Mouse (Mus musculus) B cell, adult 2 months (primary cell): ENCODE data around the gene Sh3yl1.

Experiments
- DNase-seq, 2 experiments: peaks; one replicate each; pipeline ENCODE4 v3.0.0; 2022

The Sh3yl1 gene

DNA sequence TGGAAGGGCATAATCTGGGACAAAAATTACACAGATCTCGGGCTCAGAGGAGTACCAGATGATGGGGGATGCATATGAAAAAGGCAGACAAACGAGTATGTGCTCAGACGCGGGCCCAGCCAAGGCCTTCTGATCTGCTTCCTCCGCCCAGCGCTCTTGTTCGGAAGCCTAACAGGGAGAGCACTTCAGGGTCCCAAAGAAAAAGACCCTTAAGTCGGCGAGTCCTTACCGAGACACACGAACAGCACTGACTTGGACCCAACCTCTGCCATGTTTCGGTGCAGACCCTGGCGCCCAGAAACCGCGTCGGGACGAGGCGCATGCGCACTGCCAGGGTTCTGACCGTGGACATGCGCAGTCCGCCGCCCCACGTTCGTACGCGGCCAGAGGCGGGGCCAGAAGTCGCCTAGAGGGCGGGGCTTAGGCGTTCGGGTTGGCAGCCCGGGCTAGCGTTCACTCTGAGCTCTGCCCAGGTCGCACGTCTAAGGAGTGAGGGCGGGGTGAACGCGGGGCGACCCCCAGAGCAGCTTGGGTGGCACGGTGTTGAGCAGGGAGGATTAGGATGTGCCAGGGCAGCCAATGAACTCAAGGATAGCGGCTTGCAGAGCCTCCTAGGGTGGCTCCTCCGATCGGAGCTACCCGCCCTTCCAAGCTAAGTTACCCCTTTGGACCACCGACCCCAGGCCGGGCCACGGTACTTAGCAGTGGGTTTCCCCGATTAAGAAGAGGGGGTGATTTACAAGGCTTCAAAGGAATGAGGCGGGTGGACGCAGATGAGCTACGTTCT, at the start of gene Sh3yl1, which contains the start of gene Acp1:
Gene Sh3yl1, plus strand, starts transcription at position 408 of the 787 bp plus-strand sequence.
Gene Acp1, minus strand, starts transcription at position 329 of the 787 bp plus-strand sequence.
- peak; percentile 97 for DNase-seq

DNA sequence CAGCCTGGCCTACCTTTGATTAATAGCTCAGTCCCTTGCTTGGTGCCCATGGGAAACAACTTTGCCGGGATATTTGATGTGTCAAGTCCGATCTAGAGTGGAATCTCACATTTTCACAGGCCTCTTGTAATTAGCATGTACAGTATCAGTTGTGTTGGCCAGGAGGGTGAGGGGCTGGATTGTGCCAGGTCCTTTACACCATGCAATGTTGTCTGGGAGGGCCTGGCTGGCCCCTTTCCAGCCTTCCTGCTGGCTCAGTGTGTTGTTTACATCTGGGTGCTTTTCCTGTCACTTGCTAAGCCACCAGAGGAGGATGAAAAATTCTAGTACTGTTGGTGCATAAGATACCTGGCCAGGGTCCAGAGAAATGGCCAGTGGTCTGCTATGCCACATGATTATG, 47.1 kb upstream of the Sh3yl1 start:
- no peak for DNase-seq

DNA sequence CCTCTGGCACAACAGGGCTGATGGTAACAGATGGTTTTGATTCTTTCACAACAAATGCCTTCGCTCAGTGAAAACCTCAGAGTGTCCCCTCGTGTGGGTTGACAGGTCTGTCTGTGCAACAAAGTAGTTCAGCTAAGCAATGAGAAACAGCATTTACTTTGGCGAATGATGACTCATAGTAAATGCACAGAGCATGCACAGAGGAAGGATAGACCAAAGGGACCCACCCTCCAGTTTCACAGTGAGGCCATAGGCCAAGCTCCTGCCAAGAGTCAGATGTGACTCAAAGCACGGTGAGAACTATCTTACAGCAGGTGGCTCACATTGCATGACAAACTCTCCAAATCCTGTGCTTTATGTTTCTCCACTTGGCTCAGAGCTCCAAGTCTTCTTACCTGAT, 45.7 kb upstream of the Sh3yl1 start:
- DNase-seq = no peak

DNA sequence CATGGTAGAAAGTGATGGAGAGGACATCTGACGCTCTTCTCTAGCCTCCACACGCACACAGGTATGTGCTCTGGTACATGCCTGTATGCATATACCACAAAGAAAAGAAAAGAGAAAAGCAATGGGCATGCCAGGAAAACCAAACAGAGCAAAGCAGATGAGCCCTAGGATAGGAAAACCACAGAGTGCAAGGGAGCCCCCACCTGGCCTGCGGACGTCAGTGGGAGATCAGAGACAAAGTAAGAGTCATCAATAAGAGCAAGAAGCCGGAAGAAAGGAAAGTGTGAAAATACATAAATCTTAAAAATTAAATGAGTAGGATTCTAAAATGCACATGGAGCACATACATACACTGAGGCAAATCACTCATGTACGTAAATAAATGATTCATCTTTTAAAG, 32.0 kb upstream of the Sh3yl1 start:
- DNase-seq = no peak

DNA sequence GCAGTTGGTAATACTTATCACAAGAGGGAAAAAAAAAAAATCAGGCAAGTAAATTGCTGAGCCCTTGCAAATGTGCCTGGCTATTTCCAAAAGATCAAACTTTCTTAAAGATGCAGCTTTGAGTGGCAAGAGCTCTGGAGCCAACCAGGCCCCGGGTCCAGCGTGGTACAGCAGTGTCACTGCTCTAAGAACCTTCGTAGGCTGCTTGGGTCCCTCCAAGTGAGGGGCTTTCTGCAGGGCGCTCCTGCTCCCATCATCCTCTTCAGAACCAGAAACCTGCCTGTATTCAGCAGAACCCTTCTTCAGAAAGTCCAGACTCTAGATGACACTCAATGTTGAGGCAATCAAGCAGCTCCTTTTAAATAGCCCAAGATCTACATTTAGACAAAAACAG, 27.9 kb upstream of the Sh3yl1 start:
- DNase-seq = no peak

DNA sequence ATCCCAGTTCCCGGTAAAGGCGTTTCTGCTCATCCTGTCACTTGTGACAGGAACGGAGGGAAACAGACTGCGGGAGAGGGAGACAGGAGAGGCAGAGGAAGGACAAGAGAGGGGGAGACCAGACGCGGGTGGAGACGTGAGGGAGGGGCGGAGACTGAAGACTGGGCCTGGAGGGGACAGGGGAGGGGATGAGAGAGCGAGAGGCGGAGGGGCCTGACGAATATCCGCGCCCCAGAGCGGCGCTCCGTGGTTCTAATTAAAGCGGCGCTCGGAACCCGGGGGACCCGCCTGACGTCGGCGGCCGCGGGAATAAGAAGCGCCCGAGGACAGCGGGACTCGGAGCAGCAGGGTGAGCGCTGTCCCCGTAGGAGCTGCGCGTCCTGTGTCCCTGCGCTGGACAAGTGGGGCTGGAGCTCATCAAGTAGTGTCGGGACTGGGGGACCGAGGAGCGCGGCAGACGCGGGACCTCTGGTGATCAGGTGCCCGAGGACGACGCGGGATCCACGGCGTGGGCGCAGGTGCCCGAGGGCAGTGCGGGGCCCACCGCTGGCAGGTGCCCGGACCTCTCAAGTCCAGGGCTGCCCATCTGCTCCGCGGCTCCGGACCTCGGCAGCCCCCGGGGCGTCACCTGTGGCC, 27.4 kb upstream of the Sh3yl1 start, which contains the start of gene Alkal2:
Gene Alkal2, plus strand, starts transcription at position 337 of the 636 bp plus-strand sequence.
- no peak for DNase-seq

DNA sequence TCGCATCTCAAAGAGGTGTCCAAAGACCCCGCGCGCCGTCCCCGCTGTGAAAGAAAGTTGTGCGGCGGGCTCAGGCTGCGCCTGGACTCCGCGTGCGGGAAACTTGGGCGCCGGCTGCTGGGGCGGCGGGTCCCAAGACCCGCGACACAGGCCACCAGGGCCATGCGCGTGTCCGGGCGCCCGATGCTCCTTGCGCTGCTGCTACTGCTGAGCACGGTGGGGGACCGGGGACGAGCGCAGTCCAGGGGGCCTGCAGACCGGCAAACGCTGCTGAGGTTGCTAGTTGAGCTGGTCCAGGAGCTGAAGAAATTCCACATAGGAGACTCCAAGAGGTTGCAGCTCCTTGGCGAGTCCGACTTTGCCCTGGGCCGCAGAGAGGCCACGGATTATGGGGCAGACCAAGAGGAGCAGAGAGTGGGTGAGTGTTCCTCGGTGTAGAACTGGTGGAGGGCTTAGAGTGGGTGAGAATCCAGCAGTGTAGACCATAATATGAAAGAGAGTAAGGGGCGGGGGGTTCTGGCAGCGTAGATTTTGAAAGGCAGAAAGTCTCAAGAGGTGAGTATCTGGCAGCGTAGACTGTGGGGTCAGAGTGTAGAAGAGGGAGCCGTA, 26.7 kb upstream of the Sh3yl1 start:
- no peak for DNase-seq

DNA sequence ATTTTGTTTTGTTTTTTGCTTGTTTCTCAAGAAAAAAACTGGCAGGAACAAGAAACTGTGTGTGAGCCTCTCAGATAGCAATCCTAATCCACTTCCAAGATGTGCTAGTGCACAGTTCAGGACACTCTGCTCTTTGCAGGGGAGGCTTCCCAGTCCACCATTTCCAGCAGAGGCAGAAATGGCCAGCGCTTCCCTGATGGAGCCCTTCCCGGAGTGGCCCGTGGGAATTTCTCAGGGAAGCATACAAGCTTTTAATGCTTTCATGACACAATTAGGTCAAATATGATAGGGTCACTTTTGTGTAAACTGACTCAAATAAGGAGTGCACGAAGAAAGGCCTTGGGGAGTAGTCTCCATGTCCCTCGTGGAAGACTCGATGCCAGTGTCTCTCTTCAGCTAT, 25.6 kb upstream of the Sh3yl1 start:
- DNase-seq = no peak

DNA sequence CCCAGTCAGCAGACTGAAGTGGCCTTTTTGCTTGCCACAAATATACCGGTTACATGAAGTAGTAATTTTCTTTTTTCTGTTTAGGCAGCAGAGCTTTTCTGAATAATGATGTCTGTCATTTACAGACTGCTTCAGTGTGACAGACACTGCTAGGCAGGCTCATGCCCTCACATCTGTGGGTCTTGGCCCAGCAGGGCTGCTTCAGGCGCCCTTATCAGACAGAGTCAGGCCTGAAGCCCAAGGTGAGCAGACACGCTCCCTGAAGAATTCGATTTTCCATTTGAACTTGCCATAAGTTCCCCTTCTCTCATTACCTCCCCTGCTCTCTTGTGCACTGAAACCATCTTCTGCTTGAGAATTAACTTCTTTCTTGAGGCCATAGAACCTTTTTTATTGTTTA, 23.5 kb upstream of the Sh3yl1 start:
- DNase-seq = no peak

DNA sequence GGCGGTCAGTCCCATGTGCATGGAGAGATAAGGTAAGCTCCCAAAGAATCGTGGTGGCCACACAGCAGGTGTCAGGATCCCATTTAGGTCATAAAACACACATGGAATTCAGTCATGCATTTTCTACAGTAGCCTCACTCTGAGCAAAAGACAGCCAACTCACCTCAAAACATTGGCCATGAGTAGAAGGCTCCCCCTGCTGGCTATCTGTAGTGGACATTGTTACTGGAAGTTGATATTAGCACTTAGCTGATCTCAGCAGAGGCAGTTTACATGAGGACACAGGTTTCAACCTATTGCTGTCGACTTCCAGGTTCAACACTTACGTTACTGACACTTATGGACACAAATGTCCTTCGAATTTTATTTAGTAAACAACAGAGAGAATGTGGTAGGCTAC, 21.4 kb upstream of the Sh3yl1 start:
- DNase-seq = peak; percentile 22 to 29

DNA sequence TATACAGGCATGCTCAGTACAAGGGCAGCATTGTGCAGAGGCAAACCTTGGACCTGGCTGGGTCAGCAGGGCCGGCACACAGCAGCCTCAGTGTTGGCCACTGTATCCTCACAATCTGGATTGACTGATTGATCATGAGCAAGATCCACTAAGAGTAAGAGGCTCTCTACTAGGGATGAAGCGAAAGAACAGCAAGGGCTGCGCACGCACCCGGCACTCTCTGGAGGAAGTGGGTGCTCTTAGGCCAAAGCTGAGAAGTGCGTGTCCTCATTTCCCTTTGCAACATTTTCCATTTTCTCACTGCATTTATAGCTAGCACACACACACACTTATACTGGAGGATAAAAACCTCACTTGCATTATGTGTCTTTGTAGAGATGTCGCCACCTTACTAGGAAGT, 20.0 kb upstream of the Sh3yl1 start:
- no peak for DNase-seq

DNA sequence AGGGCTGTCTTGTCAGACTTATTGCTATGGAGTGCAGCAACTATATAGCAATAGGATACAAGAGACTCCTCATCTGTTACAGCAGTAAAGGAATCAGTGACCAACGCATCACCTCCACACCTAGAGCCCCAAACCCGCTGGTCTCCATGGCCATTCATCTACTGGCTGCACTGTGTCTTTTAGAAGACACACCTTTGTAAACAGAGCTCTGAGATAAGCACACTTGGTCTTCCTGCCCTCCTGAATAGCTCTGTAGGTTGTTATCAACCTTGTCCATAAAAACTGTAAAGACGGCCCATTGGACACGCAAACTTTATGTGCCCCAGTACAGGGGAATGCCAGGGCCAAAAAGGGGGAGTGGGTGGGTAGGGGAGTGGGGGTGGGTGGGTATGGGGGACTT, 14.4 kb upstream of the Sh3yl1 start:
- no peak for DNase-seq

DNA sequence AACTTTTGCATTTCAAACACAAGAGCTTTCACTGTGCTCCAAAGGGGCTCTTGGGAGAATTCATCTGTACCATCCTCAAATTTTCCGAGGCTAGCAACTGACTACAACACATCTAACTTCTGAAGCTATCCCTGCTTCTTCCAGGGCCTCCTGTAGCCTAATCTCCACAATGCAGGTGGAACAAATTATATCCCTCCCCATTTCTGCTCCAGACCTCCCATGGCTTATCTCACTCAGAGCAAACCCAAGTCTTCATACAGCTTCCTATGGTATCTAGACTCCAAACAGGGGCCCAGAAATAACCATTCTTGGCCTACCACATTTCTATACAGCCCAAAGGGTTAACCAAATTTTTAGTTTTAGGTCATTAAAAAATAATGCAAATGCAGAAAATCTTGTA, 2.8 kb upstream of the Sh3yl1 start:
- DNase-seq = no peak

DNA sequence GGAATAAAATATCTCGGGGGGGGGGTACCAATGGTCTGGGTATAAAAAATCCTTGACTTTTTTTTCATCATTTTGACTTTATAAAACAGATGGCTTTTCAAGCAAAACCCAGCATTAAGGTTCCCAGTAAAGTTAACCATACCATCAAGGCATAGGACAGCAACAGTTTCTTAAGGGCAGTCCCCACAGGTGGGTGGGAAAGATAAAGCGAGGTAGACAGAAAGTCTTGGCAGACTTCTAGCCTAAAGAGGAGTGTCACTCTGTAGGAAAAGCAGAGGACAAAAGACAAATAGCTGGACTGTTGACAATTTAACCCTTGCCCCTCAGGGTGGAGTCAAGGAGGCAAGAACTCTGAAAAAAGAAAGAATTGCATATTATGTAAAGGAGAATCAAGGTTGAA, 1.6 kb upstream of the Sh3yl1 start:
- DNase-seq = no peak

DNA sequence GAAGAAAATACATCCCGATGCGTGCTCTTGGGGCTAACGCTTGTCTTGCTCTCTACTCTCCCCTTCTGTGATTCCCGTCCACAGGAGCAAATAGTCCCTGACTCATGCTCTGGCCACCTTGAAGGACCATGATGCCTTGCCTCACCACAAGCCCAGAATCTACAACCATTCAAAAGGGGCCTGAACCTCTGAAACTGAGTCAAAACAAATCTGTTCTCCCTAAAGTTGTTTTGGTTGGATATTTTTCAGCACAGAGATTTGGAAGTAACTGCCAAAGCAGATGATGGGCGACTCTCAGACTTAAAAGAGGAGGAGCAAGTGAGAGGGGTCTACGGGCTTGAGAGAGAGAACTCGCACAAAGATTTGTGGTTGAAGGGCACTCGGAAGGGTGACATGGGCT, 608 bp upstream of the Sh3yl1 start:
- DNase-seq = peak in 1 of 2 experiments; percentile 2

DNA sequence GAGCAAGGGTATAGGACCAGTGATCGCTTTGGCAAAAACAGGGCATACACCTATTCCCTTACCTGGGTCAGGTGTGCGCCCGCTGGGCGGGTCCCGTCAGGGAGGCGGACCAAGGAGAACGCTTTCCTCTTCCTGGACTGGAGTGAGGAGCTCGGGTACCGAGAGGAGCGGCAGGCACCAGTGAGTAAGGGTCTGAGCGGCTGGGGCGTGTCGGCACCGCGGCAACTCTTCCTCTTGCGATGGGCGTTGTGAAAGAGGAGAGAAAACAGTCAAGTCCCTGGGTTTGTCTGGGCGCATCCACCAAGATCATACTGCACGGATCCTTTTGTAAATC, 547 bp downstream of the Sh3yl1 start:
- peak in 1 of 2 experiments; percentile 50 for DNase-seq

DNA sequence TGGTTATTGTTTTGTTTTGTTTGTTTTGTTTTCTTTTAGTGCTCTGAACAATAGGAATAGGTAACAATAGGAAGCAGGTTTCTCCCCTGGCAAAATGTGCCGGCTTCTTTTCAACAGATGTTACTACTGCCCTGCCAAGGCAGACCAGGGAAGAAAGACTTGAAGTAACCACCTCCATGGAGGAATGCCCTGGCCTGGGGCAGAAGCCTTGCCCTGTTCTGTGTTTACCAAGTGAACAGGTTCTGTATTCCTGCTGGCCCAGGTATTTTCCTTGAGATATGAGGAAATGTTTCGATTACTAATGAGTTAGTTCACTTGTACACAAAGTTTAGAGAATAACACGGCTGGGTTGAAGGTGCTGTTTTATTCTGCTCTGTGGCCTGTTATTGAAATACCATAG, 1.4 kb downstream of the Sh3yl1 start:
- no peak for DNase-seq

DNA sequence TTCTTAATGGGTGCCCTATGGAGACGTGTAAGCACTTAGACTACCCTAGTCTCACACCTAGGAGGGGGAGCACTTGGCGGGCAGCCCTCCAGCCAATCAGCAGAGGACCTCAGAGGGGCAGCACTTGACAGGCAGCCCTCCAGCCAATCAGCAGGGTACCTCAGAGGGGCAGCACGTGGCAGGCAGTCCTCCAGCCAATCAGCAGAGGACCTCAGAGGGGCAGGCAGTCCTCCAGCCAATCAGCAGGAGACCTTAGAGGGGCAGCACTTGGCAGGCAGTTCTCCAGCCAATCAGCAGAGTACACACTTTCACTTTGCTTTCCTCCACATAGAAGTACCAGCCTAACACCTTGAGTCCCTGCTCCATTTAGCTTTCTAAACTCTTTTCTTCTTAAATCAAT, 10.9 kb downstream of the Sh3yl1 start:
- peak in 1 of 2 experiments; percentile 2 for DNase-seq

DNA sequence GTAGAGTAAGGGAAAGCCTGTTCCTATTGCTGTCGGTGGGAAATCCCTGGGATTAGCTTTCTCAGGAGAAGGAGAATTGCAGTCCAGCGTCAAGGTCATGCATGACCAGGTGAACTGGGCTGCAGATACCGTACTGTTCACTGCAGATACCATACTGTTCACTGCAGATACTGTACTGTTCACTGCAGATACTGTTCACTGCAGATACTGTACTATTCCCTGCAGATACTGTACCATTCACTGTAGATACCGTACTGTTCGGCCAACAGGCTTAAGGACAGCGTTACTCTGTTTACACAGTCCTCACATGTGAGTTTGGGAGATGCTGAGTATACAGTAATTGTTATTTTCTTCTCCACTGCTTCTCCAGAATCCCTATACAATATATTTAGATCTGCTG, 16.7 kb downstream of the Sh3yl1 start:
- no peak for DNase-seq

DNA sequence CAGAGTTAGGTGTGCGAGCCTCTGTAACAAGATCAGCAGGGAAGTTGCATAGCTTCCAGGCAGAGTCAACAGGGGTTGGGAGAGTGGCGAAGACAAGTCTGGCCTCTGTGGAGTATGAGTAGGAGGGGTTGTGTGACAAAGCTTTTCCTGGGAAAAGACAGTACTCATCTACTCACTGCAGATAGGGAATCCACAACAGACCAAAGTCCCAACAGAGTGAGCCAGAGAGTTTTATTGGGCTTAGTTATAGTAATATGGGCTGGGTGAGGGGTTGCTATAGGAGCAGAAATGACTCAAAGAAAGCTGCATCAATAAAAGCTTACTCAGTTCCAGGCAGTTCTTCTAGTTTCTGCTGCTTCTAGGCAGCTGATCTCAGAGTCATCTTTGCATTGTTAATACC, 21.8 kb downstream of the Sh3yl1 start:
- DNase-seq = no peak

DNA sequence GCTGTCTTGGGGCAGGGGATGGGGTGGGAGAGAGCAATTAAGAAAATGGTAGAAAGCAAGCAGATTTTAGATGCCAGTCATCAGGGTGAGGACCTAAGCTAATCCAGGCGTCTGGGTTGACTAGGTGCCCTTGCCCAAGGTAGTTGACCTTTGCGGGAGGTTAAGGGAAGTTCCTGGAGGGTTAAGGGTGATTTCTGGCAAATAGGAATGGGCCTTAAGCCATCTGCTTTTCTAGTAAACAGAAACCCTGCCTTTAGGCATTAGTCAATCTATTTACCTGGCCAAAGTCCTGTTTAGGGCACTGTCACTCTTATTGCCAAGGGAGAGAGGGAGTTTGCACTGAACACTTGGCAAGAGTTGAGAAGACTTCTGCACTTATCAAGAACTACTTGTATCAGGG, 25.4 kb downstream of the Sh3yl1 start:
- DNase-seq = no peak

DNA sequence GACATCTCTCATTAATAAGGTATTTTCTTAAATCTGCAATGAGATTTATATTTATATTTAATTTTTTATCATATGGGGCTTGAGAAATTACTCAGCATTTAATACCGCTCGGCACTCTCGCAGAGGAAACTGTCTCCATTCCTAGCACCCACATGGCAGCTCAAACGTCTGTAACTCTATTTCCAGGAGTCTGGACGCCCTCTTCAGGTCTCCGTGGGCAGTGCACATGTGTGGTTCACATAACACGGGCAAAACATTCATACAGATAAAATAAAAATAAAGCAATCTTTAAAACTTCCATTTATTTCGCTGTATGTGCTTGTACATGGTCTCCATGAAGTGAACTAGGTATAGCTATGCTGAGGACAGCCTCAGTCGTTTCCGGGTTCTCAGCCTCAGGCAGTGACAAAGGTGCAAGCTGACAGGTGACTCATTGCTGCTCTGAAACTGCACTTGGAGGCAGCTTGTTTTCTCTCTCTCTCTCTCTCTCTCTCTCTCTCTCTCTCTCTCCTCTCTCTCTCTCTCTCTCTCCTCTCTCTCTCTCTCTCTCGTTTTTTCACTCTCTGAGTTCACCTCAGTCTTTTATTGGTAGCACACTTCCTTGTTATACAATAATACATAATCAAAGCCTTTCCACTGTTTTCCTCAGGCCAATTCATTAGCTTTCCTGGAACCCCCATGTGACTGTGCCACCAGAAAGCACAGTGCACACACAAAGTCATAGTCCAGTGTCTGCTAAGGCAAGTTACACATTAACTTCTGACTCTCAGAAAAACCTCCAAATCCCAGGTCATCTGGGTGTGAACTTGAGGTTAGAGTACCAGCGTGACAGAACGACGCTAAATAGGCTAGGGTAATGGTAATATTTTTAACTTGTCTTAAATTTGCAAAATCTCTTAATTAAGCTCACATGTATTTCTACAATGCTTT, 31.9 kb downstream of the Sh3yl1 start:
- no peak for DNase-seq

DNA sequence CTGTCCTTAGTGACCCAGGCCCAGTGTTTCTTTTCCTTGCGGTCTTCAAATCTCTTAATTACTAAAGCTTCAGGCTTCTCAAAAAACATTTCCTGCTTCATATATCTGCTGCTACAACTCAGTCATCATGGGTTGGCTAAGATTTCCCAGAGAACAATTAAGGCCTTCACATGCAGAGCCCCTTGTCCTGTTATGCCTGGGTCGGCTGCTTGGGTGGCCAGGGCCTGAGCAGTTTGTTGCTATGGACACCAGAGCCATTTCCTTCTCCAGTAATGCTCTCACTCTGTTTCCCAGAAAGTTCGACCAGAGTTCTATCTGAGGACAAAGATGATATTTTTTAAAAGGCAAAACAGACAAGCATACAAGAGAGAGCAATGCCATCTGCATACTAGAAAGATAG, 32.7 kb downstream of the Sh3yl1 start:
- no peak for DNase-seq
